Mouse (Mus musculus) lung, postnatal 0 days (tissue): Measurements from ENCODE around the gene Zfp689. TPM values are rescaled to one million over a fixed set of nuclear protein-coding genes. Genes with fewer than 3 reads are reported as not detected.

Experiments
- ATAC-seq: fragments of 200-750 bp; cut with Nextera tagmentation; 2 replicates; pipeline ENCODE4 v1.8.0; 2017; ENCODE audit warnings: moderate library complexity
- DNase-seq: peaks from one replicate; pipeline ENCODE4 v3.0.0-alpha.2; 2016; ENCODE audit warnings: low spot score
- H3K27ac ChIP-seq: fragments of 300-500 bp; sonication (generic); 2 replicates; pipeline ENCODE4 v1.5.1; 2014; ENCODE audit warnings: antibody characterized with exemption, mild to moderate bottlenecking, low read length, mixed read lengths
- H3K27me3 ChIP-seq: fragments of 300-500 bp; sonication (generic); replicated peaks from 2 replicates; pipeline ENCODE4 v1.6.1; 2014; ENCODE audit warnings: low read length, mixed read lengths; ENCODE audit not compliant: insufficient read depth
- H3K36me3 ChIP-seq: fragments of 300-500 bp; sonication (generic); 2 replicates; pipeline ENCODE4 v1.6.1; 2014; ENCODE audit warnings: low read length, mixed read lengths; ENCODE audit not compliant: insufficient read depth
- H3K4me1 ChIP-seq: fragments of 300-500 bp; sonication (generic); 2 replicates; pipeline ENCODE4 v1.6.1; 2014; ENCODE audit warnings: antibody characterized with exemption, low read depth, low read length, mixed read lengths; ENCODE audit not compliant: insufficient read depth
- H3K4me2 ChIP-seq: fragments of 300-500 bp; sonication (generic); replicated peaks from 2 replicates; pipeline ENCODE4 v1.6.1; 2014; ENCODE audit warnings: low read depth, mild to moderate bottlenecking, low read length, moderate library complexity, mixed read lengths
- H3K4me3 ChIP-seq: fragments of 300-500 bp; sonication (generic); 2 replicates; pipeline ENCODE4 v1.5.1; 2014; ENCODE audit warnings: low read depth, low read length
- H3K9ac ChIP-seq: fragments of 300-500 bp; sonication (generic); replicated peaks from 2 replicates; pipeline ENCODE4 v1.6.1; 2014; ENCODE audit warnings: low read depth, mild to moderate bottlenecking
- H3K9me3 ChIP-seq: fragments of 300-500 bp; sonication (generic); 2 replicates; pipeline ENCODE4 v1.6.1; 2016; ENCODE audit warnings: low read length, mixed read lengths
- CTCF ChIP-seq: IDR thresholded peaks from 2 replicates; pipeline ENCODE4 v1.5.1; 2016; ENCODE audit warnings: antibody characterized with exemption, mild to moderate bottlenecking
- EP300 ChIP-seq: IDR thresholded peaks from 2 replicates; pipeline ENCODE4 v1.6.1; 2016; ENCODE audit warnings: antibody characterized with exemption, mild to moderate bottlenecking, control low read depth
- WGBS: fragments of 180-500 bp; shearing (Covaris S2); extraction: QIAGEN DNeasy Blood & Tissue Kit; methylation state at CpG from one replicate; pipeline ENCODE4 v1.1.7; 2014; 5-methylcytosine and 5-hydroxymethylcytosine counted together
- polyA plus RNA-seq: library from polyadenylated mRNA; unstranded; fragments of >200 nt; fragmentation: Nextera tagmentation; extraction: Ambion mirVana; gene quantifications from 2 replicates; pipeline ENCODE4 v1.2.1, GENCODE M21; 2015

The Zfp689 gene
- polyA plus RNA-seq, 1 experiment from 2014 or later: 2.6 TPM

DNA sequence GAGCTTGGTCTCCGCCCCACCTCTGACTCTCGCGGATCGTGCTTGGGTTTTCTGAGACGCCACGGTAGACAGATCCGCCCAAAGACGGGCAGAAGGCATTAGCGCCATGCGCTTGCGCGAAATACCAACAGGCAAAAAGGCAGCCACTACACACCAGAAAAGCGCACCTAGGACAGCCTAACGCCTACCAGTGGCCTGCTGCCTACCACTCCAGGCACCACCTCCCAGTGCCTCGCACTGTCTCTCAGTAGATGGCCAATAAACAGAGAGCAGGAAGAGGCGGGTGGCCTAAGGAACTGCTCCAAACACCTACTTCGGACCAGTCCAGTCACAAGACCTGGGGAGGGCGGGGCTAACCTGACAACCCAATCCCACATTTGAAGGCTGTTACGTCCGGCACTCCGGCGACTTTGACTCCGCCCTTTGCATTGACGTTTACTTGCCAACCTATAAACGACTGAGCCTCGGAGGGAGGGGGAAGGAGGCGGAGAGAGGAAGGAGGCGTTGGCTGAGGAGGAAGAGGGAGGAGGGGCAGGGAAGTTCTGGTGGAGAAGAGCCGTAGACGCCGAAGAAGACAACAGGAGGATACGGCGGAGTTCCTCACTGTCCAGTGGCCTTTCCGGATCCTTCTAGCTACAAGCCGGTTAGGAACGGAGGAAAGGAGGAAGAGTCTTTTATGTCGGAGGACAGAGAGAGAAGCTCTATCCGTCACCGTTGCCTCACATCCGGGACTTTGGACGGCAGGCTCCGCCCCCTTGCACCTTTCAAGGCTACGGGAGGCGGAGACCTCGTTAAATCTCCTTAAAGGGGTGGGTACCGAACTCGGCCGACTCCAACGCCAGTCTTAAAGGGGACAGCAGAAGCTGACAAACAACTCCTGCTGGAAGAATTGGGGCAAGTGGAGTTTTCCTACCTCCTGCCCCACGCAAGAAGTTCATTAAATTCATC is 29.0 kb upstream of the Zfp689 start:
- Histone ChIP-seq H3K36me3 (peaks cover 30% of the 10 kb centered on the region; the same call in 1 of the 2 replicates), H3K4me3 (peak overlapping the region; percentile 97), H3K4me1 (peaks cover 21% of the 10 kb centered on the region; the same call in 1 of the 2 replicates), H3K4me2 (peak overlapping the region; percentile 97), H3K9ac (peak overlapping the region; percentile 94), H3K27me3 (no peaks in the 10 kb centered on the region), H3K27ac (peak overlapping the region; percentile 97), H3K9me3 (no peaks in the 10 kb centered on the region)
- ATAC-seq: peak; percentile 90
- peak; percentile 100 for DNase-seq
- WGBS: under 1% methylated on average over 50 of the region's 50 CpGs
- TF ChIP-seq EP300 (peak; percentile 61), CTCF (peak; percentile 45)

DNA sequence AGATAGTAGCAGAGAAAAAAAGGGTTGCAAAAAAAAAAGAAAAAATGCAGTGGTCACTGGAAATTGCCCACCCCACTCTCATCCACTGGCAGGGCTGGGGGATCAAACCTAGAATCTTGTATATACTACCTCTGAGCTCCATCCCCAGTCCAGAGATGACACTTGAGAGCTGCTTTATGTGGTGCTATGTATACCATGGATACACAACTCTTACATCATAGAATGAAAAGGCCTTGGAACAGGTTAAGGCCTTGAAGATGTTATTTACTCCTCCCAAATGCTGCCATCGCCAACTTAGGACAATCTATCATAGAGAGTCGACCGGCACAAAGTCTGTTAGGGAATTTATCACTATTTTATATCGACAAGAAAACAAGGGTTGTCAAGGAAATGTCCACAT is 27.9 kb upstream of the Zfp689 start:
- no peaks in the 10 kb centered on the region for H3K27me3 ChIP-seq
- peak overlapping the region; percentile 68 for H3K4me2 ChIP-seq
- WGBS: 65% methylated on average over 4 of the region's 4 CpGs
- H3K4me1 ChIP-seq: peaks cover 21% of the 10 kb centered on the region; the same call in 1 of the 2 replicates
- H3K36me3 ChIP-seq: peaks cover 24% of the 10 kb centered on the region; the same call in 1 of the 2 replicates
- peak overlapping the region; percentile 50 for H3K9ac ChIP-seq
- H3K27ac ChIP-seq: peak overlapping the region; percentile 97
- ATAC-seq (no peak), DNase-seq (peak; percentile 16)
- H3K4me3 ChIP-seq: peak overlapping the region; percentile 97
- TF ChIP-seq CTCF (no peak), EP300 (no peak)
- H3K9me3 ChIP-seq: no peaks in the 10 kb centered on the region

DNA sequence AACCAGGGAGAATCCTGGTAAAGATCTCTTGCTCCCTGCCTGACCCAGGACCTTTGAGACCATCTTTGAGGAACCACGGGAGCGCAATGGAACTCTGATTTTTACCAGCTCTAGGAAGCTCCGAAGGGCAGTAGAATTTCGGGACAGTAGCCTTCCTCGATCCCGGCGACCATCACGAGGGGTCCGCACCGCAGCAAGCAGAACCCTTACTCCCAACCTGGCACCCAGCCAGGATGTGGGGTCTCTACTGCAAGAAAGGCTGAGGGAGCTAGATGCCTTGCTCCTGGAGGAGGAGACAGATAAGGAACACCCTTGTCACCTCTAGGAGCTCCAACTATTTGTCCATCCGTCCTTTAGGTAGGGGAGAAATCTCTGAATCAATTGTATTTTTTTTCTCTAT is 27.4 kb upstream of the Zfp689 start:
- no peak overlapping the region for H3K27ac ChIP-seq
- no peaks in the 10 kb centered on the region for H3K27me3 ChIP-seq
- no peaks in the 10 kb centered on the region for H3K9me3 ChIP-seq
- WGBS: 96% methylated on average over 11 of the region's 11 CpGs
- no peak overlapping the region for H3K9ac ChIP-seq
- peaks cover 21% of the 10 kb centered on the region; the same call in 1 of the 2 replicates for H3K4me1 ChIP-seq
- ATAC-seq: no peak
- DNase-seq: no peak
- TF ChIP-seq EP300: no peak
- H3K4me3 ChIP-seq: no peak overlapping the region
- H3K36me3 ChIP-seq: peaks cover 24% of the 10 kb centered on the region; the same call in 1 of the 2 replicates
- H3K4me2 ChIP-seq: no peak overlapping the region

DNA sequence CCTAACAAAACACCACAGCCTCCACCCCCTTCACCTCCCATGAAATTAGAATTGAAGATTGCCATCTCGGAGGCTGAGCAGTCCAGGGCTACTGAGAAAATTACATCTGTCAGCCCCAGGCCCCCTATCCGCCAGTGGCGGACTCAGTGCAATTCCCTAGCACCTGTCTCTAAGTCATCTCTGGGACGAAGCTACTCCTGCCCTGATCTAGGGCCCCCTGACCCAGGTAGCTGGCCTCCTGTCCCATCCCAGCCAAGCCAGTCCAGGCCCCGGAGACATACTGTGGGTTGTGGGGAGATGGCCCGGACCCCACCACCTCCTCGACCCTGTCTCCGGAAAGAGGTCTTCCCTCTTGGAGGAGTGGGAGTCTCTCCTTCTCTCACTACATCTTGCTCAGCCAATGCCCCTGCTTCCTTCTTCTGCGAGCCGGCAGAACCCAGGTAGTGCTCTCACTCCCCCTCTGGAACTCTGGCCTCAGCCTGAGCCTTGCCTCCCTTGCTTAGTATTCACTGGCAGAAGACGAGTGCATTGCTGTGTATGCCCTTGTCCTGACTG is 26.3 kb upstream of the Zfp689 start:
- Histone ChIP-seq H3K9me3 (no peaks in the 10 kb centered on the region), H3K27me3 (no peaks in the 10 kb centered on the region), H3K27ac (no peak overlapping the region), H3K4me3 (no peak overlapping the region), H3K4me2 (no peak overlapping the region), H3K4me1 (peaks cover 15% of the 10 kb centered on the region; the same call in 1 of the 2 replicates), H3K36me3 (peaks cover 24% of the 10 kb centered on the region; the same call in 1 of the 2 replicates), H3K9ac (no peak overlapping the region)
- DNase-seq (no peak), ATAC-seq (no peak)
- WGBS: 94% methylated on average over 11 of the region's 11 CpGs
- no peak for TF ChIP-seq EP300
- TF ChIP-seq CTCF: no peak

DNA sequence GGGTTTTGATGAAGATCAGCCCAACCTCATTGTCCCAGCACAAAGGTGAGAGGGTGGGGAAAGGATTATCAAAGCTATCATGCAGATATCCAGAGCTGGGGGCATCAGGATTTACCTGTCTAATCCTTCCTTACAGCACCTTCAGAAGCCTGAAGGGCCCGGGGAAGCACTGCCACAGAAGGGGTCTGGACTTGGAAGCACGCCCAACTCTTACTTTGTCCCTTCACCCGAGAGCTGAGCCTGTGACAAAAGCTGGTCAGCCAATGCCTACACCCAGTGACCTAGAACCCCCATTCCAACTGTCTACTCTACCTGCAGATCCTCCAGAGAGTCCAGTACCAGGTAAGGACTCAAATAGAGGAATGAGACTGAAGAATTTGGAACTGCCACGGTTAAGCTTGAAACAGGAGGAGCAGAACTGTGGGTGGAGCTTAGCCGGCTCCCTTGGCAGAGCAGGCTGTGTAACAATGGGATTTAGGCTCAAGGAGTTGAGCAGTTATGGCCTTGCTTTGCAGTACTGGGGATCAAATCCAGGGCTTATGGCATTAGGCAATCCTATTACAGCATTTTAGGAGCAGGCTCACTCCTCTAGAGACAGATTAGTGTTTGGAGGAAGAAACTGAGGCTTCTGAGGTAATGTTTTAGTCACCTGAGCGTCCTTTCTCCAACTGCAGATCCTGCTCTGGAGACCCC is 25.6 kb upstream of the Zfp689 start:
- Histone ChIP-seq H3K9ac (no peak overlapping the region), H3K27ac (no peak overlapping the region), H3K9me3 (no peaks in the 10 kb centered on the region), H3K4me2 (no peak overlapping the region), H3K27me3 (no peaks in the 10 kb centered on the region), H3K4me3 (no peak overlapping the region), H3K4me1 (peaks cover 7% of the 10 kb centered on the region; the same call in 1 of the 2 replicates), H3K36me3 (peaks cover 24% of the 10 kb centered on the region; the same call in 1 of the 2 replicates)
- ATAC-seq (no peak), DNase-seq (no peak)
- 74% methylated on average over 6 of the region's 6 CpGs for WGBS
- TF ChIP-seq CTCF: no peak
- no peak for TF ChIP-seq EP300

DNA sequence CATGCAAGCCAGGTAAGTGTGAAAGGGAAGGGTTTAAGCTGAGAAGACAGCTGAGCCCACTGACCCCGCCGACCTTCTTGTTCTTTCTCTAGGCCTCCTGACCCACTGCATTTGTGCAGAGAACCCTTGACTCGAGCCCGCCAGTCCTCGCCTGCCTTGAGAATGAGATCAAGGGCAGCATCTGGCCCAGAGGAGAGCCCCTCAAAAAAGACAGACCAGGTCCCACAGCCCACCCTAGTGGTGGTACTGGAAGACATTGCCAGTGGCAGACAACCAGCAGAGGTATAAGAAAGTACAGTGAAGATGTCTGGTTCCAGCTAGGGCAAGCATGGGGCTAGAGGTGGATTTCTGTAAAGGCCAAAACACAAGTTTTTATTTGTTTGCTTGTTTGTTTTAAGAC is 24.7 kb upstream of the Zfp689 start:
- Histone ChIP-seq H3K27ac (no peak overlapping the region), H3K9ac (no peak overlapping the region), H3K9me3 (no peaks in the 10 kb centered on the region), H3K36me3 (peaks cover 24% of the 10 kb centered on the region; the same call in 1 of the 2 replicates), H3K27me3 (no peaks in the 10 kb centered on the region), H3K4me2 (no peak overlapping the region), H3K4me3 (no peak overlapping the region), H3K4me1 (peaks cover 7% of the 10 kb centered on the region; the same call in 1 of the 2 replicates)
- no peak for DNase-seq
- WGBS: 84% methylated on average over 5 of the region's 5 CpGs
- no peak for ATAC-seq
- peak; percentile 31 for TF ChIP-seq CTCF
- no peak for TF ChIP-seq EP300
